Mouse (Mus musculus) layer of hippocampus, adult 18-20 months (tissue): ENCODE measurements around the gene Gcc1. TPM values are rescaled to one million over a fixed set of nuclear protein-coding genes. Genes with fewer than 3 reads are reported as not detected.

Source experiments
- DNase-seq, 2 experiments: peaks; one replicate each; pipeline ENCODE4 v3.0.0; 2022; ENCODE audit warnings: low spot score in 2 of 2
- total RNA-seq, 2 experiments: library from RNA; stranded (reverse); gene quantifications; 2 replicates each; pipeline ENCODE4 v1.2.3; 2021

Gene Gcc1
- total RNA-seq, 2 experiments from 2014 or later, result 18.3 to 20.8 TPM

- no peak for DNase-seq
Observed at GRCm38 (mm10) chr6:28422651-28423290, 5.4 kb downstream of the Gcc1 start.

- peak; percentile 91 to 92 for DNase-seq
Observed at GRCm38 (mm10) chr6:28421469-28422000, 6.7 kb downstream of the Gcc1 start.

- DNase-seq, result no peak
Observed at GRCm38 (mm10) chr6:28420865-28421264, 7.3 kb downstream of the Gcc1 start.

DNA sequence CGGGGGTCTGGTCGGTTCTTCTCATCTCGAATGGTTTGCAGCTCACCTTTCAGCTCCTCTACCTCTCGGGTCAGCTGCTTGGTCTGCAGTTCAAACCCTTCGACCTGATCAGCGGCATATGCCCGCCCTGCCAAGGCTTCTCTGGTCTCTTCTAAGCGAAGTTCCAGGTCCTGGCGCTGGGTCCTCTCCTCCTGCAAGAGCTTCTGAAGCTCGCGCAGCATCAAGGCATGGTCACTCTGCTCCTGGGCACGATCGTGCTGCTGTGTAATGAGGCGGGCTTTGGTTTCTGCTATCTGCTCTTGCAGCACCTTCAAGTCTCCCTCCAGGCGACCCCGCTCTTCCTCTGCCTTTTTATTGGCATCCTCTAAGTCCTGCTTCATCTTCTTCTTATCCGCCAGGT lies 7.8 kb downstream of the Gcc1 start:
- DNase-seq, result no peak

- DNase-seq, result no peak
Observed at GRCm38 (mm10) chr6:28419673-28420072, 8.5 kb downstream of the Gcc1 start.

GRCm38 (mm10) chr6:28418449-28418848 lies 9.7 kb downstream of the Gcc1 start:
- peak; percentile 54 to 69 for DNase-seq

GRCm38 (mm10) chr6:28416981-28417380 lies 11.2 kb downstream of the Gcc1 start:
- no peak for DNase-seq

DNA sequence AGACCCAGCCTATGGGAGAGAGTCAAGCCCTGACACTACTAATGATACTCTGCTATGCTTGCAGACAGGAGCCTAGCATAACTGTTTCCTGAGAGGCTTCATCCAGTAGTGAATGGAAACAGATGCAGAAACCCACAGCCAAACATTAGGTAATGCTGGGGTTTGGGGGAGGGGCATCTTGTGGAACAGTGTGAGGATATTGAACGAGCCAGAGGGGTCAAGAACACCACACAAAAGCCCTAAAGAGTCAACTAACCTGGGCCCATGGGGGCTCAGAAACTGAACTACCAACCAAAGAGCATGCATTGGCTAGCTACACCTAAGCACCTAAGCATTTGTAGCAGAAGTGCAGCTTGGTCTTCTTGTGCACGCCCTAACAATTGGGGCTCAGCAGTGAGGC lies 17.0 kb downstream of the Gcc1 start:
- no peak for DNase-seq

DNA sequence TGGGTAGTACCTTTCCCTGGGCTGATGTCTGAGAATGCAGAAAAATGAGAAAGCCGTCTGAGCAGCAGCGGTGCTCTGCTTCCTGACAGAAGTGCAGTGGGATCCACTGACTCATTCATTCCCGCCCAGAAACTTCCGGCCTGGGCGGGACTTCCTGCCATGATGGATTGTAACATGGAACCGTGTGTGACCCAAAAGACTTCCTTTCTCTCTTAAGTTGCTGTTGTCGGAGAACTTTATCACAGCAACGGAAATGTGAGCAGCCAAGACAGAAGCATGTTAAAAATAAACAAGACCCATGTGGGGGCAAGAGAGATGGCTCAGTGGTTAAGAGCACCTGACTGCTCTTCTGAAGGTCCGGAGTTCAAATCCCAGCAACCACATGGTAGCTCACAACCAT lies 18.1 kb downstream of the Gcc1 start:
- DNase-seq, result no peak

DNA sequence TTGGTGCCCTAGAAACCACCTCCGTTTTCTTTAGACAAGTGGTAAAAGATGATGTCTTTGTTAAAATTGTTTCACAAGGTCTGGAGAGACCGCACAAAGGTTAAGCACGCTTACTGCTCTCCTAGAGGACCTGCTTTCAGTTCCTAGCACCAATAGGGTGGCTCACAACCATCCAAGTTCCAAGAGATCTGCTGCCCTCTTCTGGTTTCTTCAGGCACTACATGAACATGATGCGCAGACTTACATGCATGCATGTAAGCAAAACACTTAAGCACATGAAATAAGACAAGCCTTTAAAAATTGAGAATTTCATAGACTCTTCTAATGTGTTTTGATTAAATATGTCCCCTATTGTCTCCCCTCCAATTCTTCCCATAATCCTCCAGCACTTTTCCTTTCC lies 28.4 kb downstream of the Gcc1 start:
- DNase-seq, result no peak

DNA sequence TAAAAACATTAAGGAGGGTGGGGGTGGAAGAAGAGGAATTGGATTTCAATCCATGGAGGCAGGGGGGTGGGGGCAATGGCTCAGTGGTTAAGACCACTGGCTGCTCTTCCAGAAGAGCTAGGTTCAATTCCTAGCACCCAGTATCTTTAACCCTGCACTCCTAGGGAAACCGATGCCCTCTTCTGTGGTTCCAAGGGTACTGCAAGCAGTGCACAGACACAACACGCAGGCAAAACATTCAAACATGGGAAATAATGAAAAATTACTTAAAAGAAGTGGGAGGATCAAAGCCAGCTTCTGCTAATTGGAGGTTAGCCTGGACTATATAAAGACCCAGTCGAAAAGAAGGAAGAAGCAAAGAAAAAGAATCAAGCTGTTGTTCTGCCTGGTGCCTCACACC lies 29.5 kb downstream of the Gcc1 start:
- DNase-seq, result no peak

DNA sequence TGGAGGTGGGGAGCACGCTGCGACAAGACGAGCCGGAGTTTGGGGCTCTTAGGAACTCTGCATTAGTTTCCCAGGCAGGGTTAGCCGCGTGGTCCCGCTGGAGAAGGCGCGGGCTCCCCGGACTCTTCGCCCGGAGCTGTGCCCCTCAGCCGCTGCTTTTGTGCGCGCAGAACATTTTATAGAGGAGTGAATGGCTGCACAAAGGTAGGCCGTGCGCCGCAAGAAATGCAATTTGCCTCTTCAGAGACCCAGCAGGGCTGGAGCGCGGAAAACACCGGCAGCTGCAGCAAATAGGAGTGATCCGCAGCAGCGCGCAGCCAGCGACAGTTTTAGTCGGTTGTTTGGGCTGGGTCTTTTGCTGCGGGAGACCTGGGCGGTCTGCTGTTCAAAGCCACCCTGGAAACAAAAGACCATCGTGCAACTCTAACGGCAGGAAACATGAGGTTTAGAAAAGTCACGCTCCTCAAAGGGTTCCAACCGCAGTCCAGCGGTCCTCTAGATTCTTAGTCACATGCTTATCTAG lies 30.4 kb downstream of the Gcc1 start, which contains the start of gene Zfp800:
Gene Zfp800, minus strand, starts transcription at position 325 of the 523 bp plus-strand sequence.
- no peak for DNase-seq

DNA sequence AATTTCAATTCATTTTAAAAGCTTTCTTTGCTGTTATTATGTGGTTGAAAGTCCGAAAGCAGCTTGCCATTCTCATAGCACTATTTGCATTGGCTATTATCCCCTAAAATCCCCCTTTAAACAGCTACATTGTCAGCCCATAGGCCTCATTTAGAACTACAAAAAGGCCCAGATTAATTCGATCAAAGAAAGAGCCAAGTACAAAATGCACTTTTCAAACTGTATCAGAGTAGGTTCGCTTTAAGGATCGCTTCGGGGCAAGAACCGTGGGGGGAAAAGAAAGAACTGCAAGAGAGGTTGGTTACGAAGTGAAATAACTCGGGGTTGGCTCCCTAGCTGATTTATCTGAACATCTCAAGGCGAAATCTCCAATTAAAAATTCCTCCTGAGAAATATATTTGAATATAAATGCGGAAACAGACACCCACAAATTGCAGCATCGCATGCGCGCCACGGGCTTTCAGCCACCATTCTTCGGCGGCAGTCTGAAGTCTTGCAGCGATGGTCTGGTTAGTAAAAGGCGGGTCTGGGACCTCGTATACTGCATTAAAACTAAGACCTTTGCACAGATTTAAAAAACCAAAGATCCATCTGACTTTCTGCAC lies 31.2 kb downstream of the Gcc1 start:
- peak in 1 of 2 experiments; percentile 34 for DNase-seq

- DNase-seq, result no peak
Observed at GRCm38 (mm10) chr6:28396051-28396852, 31.9 kb downstream of the Gcc1 start.

DNA sequence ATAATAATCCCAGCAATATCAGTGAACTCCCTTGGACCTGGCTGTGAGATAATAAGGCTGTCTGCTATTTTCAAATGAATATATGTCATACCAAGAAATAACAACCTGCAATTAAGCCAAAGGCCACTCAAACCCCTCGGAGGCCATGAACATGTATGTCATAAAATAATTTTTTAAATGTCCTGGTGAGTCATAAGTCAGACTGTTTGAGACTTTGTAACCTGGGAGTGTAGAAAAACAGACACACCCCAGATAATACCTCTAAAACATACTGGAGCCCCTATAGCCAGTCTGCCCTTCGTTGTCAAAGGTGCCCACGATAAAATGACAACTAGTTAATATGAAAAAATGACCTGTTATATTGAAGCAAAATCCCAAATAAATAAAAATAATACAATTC lies 39.2 kb downstream of the Gcc1 start:
- no peak for DNase-seq

- DNase-seq, result no peak
Observed at GRCm38 (mm10) chr6:28385169-28385568, 43.0 kb downstream of the Gcc1 start.

GRCm38 (mm10) chr6:28381983-28382382 lies 46.2 kb downstream of the Gcc1 start:
- DNase-seq, result no peak

DNA sequence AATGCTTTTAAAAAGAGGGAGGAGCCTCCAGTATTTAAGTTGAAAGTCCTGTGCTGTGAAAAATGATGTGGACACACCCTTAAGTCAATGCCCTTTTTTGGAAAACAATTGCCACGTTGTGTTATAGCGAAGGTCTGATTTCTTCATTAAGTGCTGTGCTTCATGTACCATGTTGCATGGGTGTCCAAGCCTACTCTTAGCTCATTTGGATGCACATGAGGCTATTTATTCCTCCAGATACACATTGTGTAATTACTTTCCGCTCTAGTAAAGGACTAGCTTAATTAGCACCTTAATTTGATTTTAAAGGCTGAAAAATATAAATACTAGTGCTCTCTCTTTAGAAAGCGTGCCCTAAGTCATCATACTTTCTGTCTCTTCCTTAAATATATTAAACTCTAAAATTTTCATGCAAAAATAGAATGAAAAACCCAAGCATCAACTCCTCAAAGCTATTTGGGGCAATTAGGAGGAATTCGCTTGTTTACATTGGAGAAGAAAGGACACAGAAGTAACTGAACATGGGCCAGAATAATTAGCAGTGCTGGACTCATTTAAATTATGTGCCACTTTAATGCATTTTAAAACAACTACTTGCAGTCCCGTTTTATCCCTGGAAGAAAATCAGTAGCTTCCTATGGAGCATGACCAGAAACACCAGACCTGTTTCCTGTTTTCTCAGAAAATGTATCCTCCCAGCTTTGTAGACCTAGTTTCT lies 58.1 kb downstream of the Gcc1 start:
- DNase-seq, result no peak

- no peak for DNase-seq
Observed at GRCm38 (mm10) chr6:28367575-28367974, 60.6 kb downstream of the Gcc1 start.
